Mouse (Mus musculus): Measurements from ENCODE around the gene Pou2f2.

The Pou2f2 gene

DNA sequence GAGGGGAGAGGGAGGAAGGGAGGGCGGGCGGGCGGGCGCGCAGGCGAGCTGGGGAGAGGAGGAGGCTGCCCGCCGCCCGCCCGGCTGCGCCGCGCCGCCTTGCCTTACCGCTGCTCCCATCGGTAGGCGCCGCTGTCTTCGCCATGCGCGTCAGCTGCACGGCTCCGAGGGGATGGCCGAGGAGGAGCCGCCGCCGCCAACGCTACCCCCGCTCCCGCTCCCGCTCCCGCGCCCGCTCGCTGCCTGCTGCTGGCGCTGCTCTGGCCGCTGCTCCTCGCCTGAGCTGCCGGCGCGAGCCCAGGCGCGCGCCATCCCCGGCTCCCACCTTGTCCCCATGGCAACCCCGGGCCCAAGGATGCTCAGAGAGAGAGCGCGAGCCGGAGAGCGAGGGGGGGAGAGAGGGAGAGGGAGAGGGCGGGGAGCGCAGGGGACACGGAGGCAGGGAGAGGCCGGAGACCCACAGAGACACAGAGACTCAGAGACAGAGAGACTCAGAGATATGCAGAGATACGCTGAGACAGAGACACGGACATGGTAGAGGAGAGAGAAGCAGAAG, at the start of gene Pou2f2:
Gene Pou2f2 (minus strand): TSS at position 121 of the 556 bp plus-strand sequence.
- DNase-seq, result peak; percentile 71

DNA sequence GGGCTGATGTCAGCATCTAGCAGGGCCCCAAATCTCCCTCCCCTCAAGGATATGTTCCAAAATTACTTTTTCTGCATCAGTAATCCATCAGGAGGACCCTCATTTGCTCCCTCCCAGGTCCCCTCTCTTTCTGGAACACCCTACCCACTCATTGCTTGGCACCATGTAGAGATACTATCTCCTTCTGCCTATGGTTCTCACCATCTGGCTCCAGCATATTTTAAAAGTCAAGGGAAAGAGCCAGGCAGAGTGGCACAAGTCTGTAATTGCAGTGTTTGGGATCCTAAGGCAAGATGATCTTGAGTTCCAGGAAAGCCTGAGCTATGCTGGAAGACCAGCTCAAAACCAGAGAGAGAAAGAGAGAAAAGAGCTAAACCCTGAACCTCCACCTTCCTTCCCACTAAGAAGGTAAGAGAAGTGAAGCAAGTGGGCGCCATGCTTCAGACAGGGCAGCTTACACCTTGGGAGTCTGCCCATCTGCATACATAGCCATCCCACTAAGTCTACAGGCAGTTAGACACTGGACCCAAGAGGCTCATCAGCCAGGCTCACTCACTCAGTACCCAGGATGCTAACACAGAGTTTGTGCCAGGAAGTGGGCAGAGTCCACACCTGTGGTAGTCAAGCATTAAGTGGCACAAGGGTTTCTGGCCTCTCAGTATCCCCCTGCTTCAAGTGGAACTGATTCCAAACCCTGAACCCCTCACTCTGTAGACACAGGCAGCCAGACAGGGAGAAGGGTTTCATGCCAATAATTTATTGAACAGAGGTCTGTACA, 48.2 kb upstream of the Pou2f2 start:
- no peak for DNase-seq

DNA sequence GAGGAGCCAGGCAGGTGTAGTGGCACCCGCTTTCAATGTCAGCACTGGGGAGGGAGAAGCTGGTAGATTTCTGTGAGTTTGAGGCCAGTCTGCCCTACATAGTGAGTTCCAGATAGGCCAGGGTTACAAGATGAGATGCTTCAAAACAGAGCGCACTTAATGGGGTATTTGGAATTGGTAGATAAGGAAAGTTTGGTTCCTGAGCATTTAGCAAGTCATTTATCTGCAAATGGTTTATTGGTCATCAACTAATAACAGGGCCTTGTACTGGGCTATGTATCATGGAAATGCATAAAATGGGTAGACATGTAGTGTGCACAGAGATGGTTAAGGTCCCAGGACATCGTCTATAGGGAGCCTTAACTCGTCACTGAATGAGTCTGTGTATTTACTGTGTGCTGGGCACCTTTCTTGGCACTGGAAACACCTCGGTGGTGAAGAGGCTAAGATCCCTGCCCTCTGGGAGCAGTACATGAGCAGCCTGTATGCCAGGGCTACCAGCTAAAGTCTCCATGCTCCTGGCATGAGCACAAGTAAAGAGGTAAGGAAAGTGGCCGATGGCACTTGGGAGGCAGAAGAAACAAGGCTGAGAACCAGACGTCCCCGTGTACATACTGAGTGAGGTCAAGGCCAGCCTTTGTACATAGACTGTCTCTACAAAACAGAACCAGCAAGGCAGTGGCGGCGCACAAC, 42.9 kb upstream of the Pou2f2 start:
- no peak for DNase-seq

DNA sequence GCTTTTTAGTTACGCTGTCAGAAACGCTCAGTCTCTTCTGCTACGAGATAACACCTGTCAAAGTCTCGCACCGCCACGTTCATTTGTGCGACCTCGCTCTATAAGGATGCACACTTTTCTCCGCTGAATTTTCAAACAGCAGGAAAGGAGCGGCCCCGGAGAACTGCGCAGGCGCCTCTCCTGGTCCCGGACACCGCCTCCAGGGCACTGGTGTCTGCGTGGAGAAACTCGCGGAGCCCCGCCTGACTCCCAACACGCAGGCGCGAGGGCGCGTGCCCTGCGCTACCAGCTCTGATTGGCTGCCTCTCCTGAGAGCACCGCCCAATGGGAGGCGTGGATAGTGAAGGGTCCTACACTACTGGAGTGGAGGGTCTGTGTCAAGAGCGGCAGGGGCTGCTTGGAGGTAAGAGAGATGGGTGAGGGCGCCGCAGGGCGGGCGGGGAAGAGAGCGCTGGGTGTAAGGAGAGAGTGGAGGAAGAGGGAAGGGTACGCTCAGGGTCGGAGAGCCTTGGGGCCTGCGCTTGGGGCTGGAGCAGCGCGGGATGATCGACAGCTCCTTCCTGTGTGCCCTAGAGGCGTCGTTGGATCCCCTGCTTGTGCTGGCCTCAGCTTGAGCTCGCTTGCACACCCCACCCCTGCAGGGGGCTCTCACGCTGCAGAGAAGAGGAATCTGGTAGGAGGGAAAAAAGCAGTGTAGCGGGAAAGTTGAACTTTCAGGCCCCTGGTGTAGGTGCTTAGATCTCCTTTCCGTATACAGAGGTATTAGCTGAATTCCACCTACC, 41.8 kb upstream of the Pou2f2 start, which contains the start of gene Zfp526:
Gene Zfp526 (plus strand): TSS at position 324 of the 782 bp plus-strand sequence.
- peak; percentile 99 for DNase-seq

DNA sequence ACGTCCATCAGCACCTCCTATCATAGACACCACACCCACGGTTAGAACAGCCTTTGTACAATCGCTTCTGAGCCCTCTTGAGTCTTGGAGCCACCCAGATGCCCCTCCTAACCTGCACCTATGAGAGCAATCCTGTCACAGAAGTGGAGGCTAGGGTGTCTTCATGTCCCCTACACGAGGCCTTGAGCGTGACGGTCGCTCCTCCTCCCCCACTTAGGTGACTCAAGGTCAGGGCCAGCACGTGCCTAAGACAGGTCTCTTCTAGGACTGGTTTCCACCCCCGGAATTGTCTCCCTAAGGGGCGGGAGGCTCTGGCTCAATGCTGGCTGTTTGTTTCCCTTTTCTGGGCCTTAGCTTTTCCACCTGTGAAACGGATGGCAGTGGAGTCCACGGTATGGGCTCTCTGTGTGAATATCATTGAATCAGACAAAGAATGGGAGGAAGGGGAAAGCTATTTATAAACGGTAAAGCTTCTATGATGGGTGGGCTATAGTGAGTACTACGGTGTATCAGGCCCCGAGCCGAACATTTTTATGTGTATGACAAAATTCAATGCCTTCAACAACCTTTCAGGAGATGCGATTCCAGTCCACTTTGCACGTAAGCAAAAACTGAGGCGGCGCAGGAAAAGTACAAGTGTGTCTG, 41.1 kb upstream of the Pou2f2 start, which contains the start of gene Dedd2:
Gene Dedd2 (minus strand): TSS at position 159 of the 645 bp plus-strand sequence.
- DNase-seq, result no peak

DNA sequence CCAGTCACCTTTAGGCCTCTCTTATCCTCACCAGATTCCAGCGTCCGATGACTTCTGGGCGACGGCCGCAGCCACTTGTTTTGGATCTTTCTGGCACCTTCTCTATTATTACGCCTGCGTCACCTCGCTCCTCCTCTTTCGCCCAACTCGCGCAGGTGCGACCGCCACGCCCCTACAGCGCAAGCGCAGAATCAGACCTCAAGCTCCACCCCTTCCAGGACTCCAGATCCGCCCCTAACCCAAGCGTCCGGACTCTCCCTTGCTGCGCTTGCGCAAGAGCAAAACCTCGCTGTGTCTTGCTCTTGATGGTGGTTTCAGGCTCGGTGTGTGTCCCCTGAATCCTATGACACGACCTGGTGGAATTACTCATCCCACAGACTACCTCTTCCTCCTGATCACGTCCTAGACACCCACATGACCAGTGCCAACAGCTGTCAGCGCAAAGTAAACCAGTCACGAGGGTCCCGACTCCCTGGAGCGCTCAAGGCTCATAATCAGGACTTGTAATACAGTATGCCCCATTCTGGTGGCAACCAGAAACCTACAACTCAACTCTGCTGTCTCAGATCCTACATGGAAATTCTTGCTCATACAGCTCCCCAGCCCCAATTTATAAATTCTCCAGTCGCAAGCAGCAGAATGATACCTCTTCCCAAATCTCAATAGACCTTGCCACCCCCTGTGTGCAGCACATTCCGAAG, 40.4 kb upstream of the Pou2f2 start:
- DNase-seq, result peak; percentile 96

DNA sequence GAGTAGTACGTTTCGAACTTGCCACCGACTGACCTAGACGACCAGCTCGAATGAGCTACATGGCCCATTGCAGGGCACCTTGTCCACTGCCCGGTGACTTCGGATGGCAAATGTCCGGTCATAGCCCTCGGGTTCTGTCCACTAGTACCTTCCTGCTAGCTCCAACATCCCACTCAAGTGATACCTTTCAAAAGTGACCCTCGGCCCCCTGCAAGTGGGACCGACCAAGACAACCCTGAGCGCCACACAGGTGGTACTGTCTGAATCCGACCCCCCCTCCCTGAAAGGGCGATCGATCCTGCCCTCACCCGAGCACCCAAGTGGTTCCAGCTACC, 39.9 kb upstream of the Pou2f2 start:
- DNase-seq, result no peak

DNA sequence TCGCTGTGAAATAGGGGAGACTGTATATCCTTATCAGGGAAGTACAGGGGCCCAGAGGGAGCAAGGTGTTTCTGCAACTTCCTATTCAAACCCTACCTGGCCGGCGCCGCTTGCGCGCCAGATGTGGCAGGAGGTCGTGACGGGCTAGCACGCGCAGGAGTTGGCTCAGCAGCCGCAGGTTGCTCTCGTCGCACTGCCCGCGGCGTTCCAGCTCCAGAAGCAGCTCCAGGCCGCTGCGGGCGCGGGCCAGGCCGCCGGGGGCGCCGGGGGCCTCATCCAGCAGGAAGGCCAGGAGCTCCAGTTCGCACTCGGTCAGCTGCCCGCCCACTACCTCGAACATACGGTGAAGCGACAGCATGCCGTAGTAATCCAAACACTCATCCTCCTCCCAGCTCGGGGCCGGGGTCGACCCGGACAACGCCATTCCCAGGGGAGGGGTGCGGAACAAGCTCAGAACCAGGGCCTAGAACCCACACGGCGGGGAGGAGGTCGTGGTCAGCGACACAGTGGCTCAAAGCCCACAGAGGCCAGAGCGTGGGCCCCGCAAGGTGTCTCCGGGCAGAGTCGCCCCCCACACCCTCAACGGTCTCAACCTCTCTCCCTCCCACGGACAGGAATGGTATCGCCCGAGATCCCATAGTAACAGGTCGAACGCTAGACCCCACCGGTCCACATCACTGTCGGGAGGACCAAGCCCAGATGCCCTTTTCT, 39.3 kb upstream of the Pou2f2 start:
- DNase-seq, result peak; percentile 45

DNA sequence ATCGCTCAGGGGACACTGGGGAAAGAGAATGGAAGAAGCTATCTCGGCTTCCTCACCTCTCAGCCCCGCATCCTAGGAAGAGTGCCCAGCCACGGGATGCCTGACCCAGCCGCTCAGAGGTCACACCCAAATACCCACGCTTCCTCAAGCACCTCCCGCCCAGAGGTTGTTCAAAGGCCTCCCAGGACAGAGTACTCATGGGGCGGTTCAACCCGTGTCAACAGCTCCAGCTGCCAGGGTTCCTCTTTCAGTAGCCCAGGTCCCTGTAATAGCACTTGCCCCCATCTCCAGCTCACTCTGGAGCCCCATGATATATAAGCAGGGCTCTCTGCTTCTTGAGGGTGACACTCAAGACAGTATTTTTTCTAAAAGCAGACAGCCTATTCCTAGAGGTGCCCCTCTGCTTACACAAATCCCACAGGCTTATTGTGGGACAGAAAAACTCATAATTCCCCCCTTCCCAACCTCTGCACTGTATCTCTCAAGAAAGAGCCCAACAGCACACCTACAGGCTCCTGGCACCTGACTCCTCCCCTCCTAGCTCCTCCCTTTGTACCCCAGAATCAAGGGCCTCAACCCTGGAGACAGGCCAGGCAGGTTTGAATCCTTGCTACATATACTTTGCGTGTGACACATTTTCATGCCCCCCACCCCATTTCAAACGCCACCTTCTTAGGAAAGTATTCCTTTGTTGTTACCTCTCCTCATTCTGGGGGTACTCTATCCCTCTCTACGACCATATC, 38.3 kb upstream of the Pou2f2 start:
- peak; percentile 25 for DNase-seq

DNA sequence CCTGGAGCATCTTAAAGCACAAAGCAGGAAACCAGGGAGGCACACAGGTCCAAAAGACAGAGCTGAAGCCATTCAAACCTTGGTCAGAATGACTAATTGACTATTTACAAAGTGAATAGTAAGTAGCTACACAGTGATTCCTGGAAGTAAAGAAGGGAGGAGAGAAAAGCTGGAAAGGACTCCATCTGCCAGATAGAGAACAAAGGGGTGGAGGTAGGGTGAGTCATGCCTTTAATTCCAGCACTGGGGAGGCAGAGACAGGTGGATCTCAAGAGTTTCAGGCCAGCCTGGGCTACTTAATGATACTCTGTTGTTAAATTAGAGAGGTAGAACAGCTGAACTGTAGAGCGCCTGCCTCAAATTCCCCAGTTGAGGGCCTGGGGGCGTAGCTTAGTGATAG, 34.6 kb upstream of the Pou2f2 start:
- DNase-seq, result no peak

DNA sequence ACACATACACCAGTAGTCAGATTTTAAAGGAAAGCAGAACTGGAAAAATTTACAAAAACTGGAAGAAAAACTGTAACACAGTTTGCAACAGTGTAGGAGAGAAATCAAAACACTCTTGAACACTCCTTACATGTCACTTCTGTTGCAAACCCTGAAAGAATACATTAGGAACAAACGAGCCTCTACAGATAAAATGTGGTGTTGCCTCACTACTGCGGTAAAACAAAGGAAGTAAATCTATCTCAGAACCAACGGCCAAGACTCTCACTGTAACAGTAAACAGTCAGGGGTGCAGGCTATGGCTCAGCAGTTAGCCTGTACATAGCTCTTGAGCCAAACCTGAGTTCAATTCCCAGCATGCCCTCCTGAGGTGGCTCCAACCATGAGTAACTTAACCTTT, 33.6 kb upstream of the Pou2f2 start:
- DNase-seq, result no peak

DNA sequence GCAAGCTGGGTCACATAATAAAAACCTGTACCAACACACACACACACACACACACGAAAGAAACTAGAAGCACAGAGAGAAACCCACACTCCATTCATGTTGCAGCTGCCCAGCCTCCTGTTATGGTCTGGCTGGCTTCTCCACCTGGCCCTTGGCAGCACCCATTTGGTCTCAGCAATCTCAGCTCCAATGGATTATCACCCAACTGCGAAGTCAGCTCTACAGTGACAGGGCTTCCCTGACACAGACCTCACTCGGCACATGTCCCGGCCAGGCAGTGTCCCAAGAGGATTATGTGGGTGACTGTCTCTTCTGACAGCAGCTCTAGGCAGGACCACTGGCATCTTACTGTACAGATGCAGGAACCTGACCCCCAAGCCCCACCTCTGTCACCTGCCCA, 31.0 kb upstream of the Pou2f2 start:
- DNase-seq, result no peak

DNA sequence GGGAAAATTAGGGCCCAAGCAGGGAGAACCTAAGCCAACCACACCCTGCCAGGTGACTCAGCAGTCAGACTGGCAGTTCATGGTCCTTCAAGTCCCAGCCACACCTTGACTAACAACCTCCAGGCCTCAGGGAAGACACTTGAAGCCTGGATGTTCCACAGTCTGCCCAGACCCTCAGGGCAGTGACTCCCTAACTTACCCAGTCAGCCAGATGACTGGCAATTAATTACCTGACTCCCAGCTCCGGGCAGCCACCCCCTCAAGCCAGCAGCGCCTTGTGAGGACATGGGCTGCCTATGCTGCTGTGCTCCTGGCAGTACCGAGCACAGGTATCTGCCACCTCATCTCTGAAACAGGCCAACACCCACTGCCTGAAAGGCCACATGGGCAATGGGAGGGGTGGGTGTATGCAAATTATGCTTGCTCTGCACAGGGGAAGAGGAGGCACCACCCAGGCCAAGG, 29.7 kb upstream of the Pou2f2 start:
- no peak for DNase-seq

DNA sequence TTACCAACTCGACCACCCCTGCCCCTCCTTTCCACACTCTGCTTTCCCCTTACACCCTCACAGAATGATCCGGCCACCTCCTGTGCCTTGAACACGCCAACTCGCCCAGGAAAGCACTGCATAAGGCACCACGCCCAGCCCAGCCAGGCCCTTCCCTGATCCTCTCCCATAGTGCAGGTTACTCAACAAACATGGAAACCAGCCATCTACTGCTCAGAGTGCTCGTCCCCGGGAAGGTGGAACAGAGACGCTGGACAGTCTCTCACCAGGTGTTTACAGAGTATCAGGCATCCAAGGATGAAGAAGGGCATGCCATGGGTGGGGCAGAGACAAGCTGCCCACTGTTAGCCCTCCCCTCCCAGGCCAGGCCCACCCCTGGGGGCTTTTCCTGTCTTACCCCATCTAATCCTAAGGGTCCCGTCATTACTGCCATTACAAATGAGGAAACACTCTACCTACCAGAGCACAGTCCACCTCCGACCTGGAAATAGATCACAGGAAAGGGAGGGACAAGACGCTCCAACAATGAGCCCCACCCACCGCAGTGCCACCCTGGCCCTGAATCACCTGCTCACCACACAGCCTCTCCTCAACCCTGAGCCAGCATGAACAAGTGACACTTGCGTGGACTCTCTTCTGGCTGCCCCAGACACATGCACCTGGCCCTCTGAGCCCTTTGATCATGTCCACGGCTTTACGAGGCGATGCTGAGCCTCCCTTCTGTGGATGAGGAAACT, 26.7 kb upstream of the Pou2f2 start:
- peak; percentile 20 for DNase-seq

DNA sequence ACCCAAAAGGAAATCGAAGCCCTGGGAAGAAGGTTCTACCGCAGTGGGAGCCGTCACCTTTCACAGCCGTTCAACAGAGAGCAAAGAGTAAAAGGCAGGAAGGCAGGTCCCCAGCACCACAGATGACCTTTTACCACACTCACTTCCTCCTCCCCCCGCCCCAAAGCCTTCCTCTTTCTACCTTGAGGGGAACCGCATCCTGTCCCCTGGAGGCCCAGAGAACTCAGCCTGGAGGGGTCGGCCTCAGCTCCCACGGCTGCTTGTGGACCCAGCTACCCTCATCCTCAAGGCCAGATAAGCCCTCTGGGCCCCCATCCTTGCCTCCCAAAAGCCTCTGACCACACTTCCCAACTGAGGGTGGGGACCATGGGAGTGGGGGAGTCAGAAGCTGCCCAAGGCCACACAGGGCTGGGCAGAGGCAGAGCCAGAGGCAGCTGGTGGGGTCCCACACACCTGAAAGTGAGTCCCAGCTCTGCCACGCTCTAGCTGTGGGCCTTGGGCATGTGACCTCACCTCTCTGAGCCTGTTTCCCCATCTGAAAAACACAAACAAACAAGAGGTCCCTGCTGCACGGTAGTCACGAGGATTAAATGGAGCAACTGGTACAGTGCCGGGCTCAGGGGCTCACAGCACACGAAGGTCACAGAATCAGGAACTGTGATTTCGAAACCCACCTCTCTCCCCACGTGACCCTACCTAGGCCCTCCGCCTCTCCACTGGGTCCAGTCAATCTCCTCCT, 26.0 kb upstream of the Pou2f2 start:
- DNase-seq, result no peak

DNA sequence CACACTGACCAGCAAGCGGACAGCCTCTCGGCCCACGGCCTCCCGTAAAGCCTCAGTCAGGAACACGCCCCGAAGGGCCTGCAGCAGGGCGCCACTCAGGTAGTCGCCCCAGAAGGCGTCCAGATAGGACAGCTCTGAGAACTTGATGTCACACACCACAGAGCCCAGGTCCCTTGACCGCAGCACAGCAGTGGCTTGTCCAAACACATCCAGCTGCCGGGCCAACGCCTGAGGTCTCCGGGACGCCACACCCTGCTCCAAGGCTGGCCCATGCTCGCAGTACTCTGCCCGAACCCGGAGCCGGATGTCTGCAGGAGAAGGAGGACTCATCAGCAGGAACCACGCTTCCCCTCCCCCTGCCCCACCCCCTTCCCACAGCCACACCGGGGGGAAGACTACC, 24.1 kb upstream of the Pou2f2 start:
- DNase-seq, result no peak

DNA sequence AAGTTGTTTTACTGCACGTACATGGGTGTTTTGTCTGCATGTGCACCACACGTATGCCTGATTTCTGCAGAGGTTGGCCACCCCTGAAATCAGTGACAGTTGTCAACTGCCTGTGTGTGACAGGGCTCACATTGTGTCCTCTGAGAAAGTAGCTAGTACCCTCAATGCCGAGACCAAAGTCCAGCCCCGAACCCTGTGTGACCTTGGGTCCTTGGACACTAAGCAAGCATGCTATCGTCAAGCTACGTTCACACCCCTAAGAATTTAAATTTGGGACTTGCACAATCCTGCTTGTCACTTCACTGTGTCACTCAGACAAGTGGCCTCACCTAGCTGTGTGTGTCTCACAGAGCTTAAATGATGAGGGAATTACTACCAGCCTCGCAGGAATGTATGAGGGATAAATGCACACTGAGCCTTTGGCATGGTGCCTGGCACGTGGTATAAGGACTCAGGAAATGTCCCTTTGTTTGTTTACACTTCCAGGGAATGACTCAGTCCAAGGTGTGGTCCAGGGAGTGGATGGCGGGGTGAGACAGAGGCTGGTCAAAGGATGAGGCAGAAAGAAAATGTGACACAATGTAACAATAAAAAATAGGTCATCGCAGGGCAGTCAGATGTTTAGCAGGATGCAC, 18.0 kb upstream of the Pou2f2 start:
- DNase-seq, result peak; percentile 77

DNA sequence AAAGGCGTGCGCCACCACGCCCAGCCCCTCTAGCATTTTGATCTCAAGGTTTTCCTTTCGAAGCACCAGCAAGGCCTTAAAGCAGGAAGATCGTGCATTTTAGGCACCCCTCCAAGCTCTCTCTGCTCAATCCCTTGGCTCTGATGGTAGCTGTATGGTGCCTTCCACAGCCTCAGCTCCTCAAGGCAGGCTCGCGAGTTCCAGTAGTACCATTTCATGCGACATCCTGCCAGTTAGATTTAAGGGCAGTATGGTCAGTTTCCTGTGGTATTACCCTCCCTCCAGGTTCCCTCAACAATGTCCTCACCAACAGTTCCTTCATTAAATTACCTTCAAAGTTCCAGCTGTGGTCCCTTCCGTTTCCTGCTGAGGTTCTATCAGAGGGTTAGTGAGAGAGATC, 16.6 kb upstream of the Pou2f2 start:
- DNase-seq, result no peak

DNA sequence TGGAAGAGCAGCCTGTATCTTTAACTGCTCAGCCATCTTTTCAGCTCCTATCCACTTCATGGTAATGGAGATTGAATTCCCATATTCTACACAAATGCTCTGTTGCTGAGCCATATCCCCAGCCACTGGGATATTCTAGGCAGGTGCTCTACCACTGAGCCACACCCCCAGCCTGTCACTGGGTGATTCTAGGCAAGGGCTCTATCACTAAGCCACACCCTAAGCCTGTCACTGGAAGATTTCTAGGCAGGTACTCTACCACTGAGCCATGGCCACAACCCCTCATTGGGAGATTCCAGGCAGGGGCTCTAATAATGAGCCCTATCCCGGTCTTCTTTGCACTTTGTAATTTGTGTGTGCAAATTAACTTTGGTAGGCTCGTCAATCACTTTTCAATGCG, 15.6 kb upstream of the Pou2f2 start:
- no peak for DNase-seq

Measured in lung, postnatal 10 days (tissue).